Mouse (Mus musculus) neural tube, embryonic 13.5 days (tissue): ENCODE data around the gene Cpsf4l. TPM values are rescaled to one million over a fixed set of nuclear protein-coding genes. Genes with fewer than 3 reads are reported as not detected.

Source experiments
- polyA plus RNA-seq: library from polyadenylated mRNA; unstranded; fragments of >200 nt; fragmentation: Nextera tagmentation; extraction: Ambion mirVana; gene quantifications from 2 replicates; pipeline ENCODE4 v1.2.1, GENCODE M21; 2015

The Cpsf4l gene
- polyA plus RNA-seq, 1 experiment from 2014 or later: 0.85 TPM

Other genes with a start within 250 kb of the Cpsf4l start
- gene Sstr2, start 90.7 kb downstream of the Cpsf4l start, polyA plus RNA-seq: 16.4 and 21.4 TPM in 2 replicates
- 33.9 and 36.8 TPM in 2 replicates for gene Cog1, start 60.8 kb downstream of the Cpsf4l start, polyA plus RNA-seq
- 21.0 and 26.8 TPM in 2 replicates for gene Slc39a11, start 59.9 kb downstream of the Cpsf4l start, polyA plus RNA-seq
- 40.8 and 43.3 TPM in 2 replicates for gene Fam104a, start 25.9 kb downstream of the Cpsf4l start, polyA plus RNA-seq
- gene D11Wsu47e, start 25.6 kb downstream of the Cpsf4l start, polyA plus RNA-seq: 18.1 and 23.1 TPM in 2 replicates
- 54.6 and 58.9 TPM in 2 replicates for gene Cdc42ep4, start 41.9 kb upstream of the Cpsf4l start, polyA plus RNA-seq